10 mouse cellular contexts compared by ENCODE assay signal in genomic region chr7:18896536-18896935, GRCm38 (mm10). TPM values are rescaled to one million over a fixed set of nuclear protein-coding genes. Genes with fewer than 3 reads are reported as not detected.
DNase-seq lines count a peak whose midpoint lies in the region; ATAC-seq lines count a peak whose summit lies in the region.
"Had no signal": no experiment of that assay in that cellular context is flagged by ENCODE, and none has a peak within 500 bp of the region (broad histone marks: within the 10 kb centered on the region; RNA-seq: fewer than 3 reads in every experiment).

No protein-coding gene starts in this region.

- no peak overlapping the region for H3K4me3 ChIP-seq in liver, embryonic 12.5 days
- H3K4me3 ChIP-seq: embryonic facial prominence, embryonic 13.5 days had no signal

- H3K27ac ChIP-seq in liver, embryonic 12.5 days = no peak overlapping the region
- H3K27ac ChIP-seq: embryonic facial prominence, embryonic 13.5 days had no signal

- H3K4me2 ChIP-seq in liver, embryonic 12.5 days = no peak overlapping the region
- H3K4me2 ChIP-seq: embryonic facial prominence, embryonic 13.5 days had no signal

- DNase-seq in cerebellum, adult 18-20 months = peak; percentile 51 to 61
- no peak for DNase-seq in cerebellum, adult 11-12 months
- DNase-seq in liver = peak; percentile 10
- DNase-seq in cerebellum, postnatal 36 days = peak; percentile 53 to 55
- peak; percentile 41 to 79 for DNase-seq in kidney, postnatal 36 days
- peak; percentile 69 for DNase-seq in retina, embryonic 14.5 days (ENCODE audit: low spot score)
- no peak for DNase-seq in spleen, postnatal 36 days (ENCODE audit: low spot score in 2 of 2)

- peaks cover 22% of the 10 kb centered on the region for H3K4me1 ChIP-seq in liver, embryonic 12.5 days

- H3K36me3 ChIP-seq in liver, embryonic 12.5 days = peaks cover 35% of the 10 kb centered on the region

- H3K9me3 ChIP-seq in liver, embryonic 12.5 days (replicated peaks) = no peaks in the 10 kb centered on the region
- H3K9me3 ChIP-seq: embryonic facial prominence, embryonic 13.5 days had no signal

- H3K27me3 ChIP-seq in liver, embryonic 12.5 days (replicated peaks) = peaks cover 28% of the 10 kb centered on the region

- H3K9ac ChIP-seq in liver, embryonic 12.5 days = no peak overlapping the region
- H3K9ac ChIP-seq: embryonic facial prominence, embryonic 13.5 days had no signal

- WGBS in liver, embryonic 12.5 days (ENCODE audit: insufficient replicate concordance) = 51% methylated on average over 5 of the region's 5 CpGs

- no peak for ATAC-seq in liver, embryonic 12.5 days

RNA-seq across cellular contexts. Expression of gene Ccdc61, which starts 13.7 kb away (rescaled TPM):
- polyA plus RNA-seq in liver, embryonic 12.5 days (2016; fragmentation: Nextera tagmentation; extraction: Ambion mirVana) = 16.8 and 18.3 TPM in 2 replicates

RNA-seq across cellular contexts. Expression of gene Pglyrp1, which starts 25.4 kb away (rescaled TPM):
- polyA plus RNA-seq in liver, embryonic 12.5 days (2016; fragmentation: Nextera tagmentation; extraction: Ambion mirVana) = 8.9 and 10.0 TPM in 2 replicates

RNA-seq across cellular contexts. Expression of gene Nova2, which starts 29.2 kb away (rescaled TPM):
- 0.13 and 0.16 TPM in 2 replicates for polyA plus RNA-seq in liver, embryonic 12.5 days (2016; fragmentation: Nextera tagmentation; extraction: Ambion mirVana)

RNA-seq across cellular contexts. Expression of gene Mill2, which starts 56.8 kb away (rescaled TPM):
- 0.07 and 0.10 TPM in 2 replicates for polyA plus RNA-seq in liver, embryonic 12.5 days (2016; fragmentation: Nextera tagmentation; extraction: Ambion mirVana)
- polyA plus RNA-seq: neural tube, embryonic 14.5 days had no signal

Comparison
In these comparisons a context has a peak if more than half of its experiments do, and no peak if none do; other contexts are left out.
1. DNase-seq: peak in cerebellum, adult 18-20 months (2 of 2), liver (single experiment), cerebellum, postnatal 36 days (2 of 2), kidney, postnatal 36 days (2 of 2) and retina, embryonic 14.5 days (single experiment); none in cerebellum, adult 11-12 months (single experiment) and spleen, postnatal 36 days (0 of 2).